Mouse (Mus musculus) lung, embryonic 16.5 days (tissue): ENCODE data around the gene Oas2. TPM values are rescaled to one million over a fixed set of nuclear protein-coding genes. Genes with fewer than 3 reads are reported as not detected.
"Not testable (repeated sequence)": the region's sequence is repeated elsewhere in the genome, so short reads cannot be mapped to it uniquely, and the experiment has no call there.

Source experiments
- ATAC-seq: fragments of 200-750 bp; cut with Nextera tagmentation; 2 replicates; pipeline ENCODE4 v1.8.0; 2017; ENCODE audit warnings: low read depth, mild to moderate bottlenecking, moderate library complexity
- H3K27ac ChIP-seq: fragments of 300-500 bp; sonication (generic); 2 replicates; pipeline ENCODE4 v1.5.1; 2014; ENCODE audit warnings: mild to moderate bottlenecking, control low read depth, low read length
- H3K27me3 ChIP-seq: fragments of 300-500 bp; sonication (generic); 2 replicates; pipeline ENCODE4 v1.6.1; 2014; ENCODE audit warnings: low read depth, low read length, mixed read lengths; ENCODE audit not compliant: control insufficient read depth, insufficient read depth
- H3K36me3 ChIP-seq: fragments of 300-500 bp; sonication (generic); 2 replicates; pipeline ENCODE4 v1.6.1; 2014; ENCODE audit warnings: low read length; ENCODE audit not compliant: control insufficient read depth, insufficient read depth
- H3K4me1 ChIP-seq: fragments of 300-500 bp; sonication (generic); replicated peaks from 2 replicates; pipeline ENCODE4 v1.6.1; 2014; ENCODE audit warnings: low read length, mixed read lengths; ENCODE audit not compliant: control insufficient read depth, insufficient read depth
- H3K4me2 ChIP-seq: fragments of 300-500 bp; sonication (generic); 2 replicates; pipeline ENCODE4 v1.6.1; 2014; ENCODE audit warnings: low read depth, low read length, control low read depth
- H3K4me3 ChIP-seq: fragments of 300-500 bp; sonication (generic); 2 replicates; pipeline ENCODE4 v1.5.1; 2014; ENCODE audit warnings: mild to moderate bottlenecking, low read length, control low read depth
- H3K9ac ChIP-seq: fragments of 300-500 bp; sonication (generic); 2 replicates; pipeline ENCODE4 v1.6.1; 2014; ENCODE audit warnings: low read length, control low read depth
- H3K9me3 ChIP-seq: fragments of 300-500 bp; sonication (generic); 2 replicates; pipeline ENCODE4 v1.6.1; 2016; ENCODE audit warnings: low read length; ENCODE audit not compliant: control insufficient read depth
- WGBS: fragments of 180-500 bp; shearing (Covaris S2); extraction: QIAGEN DNeasy Blood & Tissue Kit; methylation state at CpG from one replicate; pipeline ENCODE4 v1.1.7; 2014; 5-methylcytosine and 5-hydroxymethylcytosine counted together
- polyA plus RNA-seq: library from polyadenylated mRNA; unstranded; fragments of >200 nt; fragmentation: Nextera tagmentation; extraction: Ambion mirVana; gene quantifications from 2 replicates; pipeline ENCODE4 v1.2.1, GENCODE M21; 2015

The Oas2 gene
- 0.23 and 0.29 TPM in 2 replicates for polyA plus RNA-seq

DNA sequence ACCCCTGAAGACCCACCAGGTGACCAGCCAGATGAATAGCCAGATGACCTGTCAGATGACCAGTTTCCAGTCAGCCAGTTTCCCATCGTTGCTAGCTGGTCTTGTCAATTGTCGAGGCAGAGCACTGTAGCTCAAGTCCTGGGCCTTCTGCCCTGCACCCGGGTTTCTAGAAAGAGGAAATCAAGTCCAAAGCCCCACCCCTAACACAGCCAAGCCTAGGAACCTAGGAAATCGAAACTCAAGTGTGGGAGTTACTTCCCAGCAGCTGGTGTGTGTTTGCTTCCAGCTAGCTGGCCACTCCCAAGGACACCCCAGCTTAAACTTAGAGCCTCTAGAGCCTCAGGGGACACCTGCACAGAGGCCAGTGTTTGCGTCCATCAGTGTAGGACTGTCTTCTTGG lies at the start of gene Oas2:
Oas2 (minus strand) TSS at position 166 of the 400 bp plus-strand sequence.
- Histone ChIP-seq H3K9me3 (no peaks in the 10 kb centered on the region), H3K4me1 (no peaks in the 10 kb centered on the region), H3K27ac (no peak within 1 kb of the TSS), H3K4me2 (no peak within 1 kb of the TSS), H3K27me3 (no peaks in the 10 kb centered on the region), H3K36me3 (no peaks in the 10 kb centered on the region), H3K4me3 (no peak within 1 kb of the TSS), H3K9ac (no peak within 1 kb of the TSS)
- no peak for ATAC-seq
- WGBS = 52% methylated on average over 5 of the region's 5 CpGs

DNA sequence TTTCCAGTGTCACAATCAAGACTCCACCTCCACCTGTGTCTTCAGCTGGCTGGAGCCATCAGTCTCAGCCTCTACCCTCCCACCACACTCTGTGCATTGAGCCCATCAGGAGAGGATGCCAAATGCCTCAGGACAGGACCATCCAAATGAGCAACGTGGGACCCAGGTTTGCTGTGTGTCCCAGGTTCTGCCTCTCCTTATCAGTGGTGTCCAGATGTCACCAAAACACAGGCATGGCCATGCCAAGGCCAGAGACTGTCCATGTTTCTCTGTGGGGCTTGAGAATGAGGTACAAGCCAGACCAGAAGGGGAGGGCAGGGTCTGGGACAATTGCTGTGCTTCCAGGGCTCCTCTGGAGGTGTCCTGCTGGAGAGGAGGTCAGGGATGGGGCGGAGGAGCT lies 49.3 kb upstream of the Oas2 start:
- not testable (repeated sequence) for H3K4me1 ChIP-seq, ATAC-seq, H3K36me3 ChIP-seq, H3K4me2 ChIP-seq, H3K9me3 ChIP-seq, H3K27ac ChIP-seq, H3K9ac ChIP-seq, H3K4me3 ChIP-seq, H3K27me3 ChIP-seq
- 46% methylated on average over 2 of the region's 2 CpGs for WGBS

DNA sequence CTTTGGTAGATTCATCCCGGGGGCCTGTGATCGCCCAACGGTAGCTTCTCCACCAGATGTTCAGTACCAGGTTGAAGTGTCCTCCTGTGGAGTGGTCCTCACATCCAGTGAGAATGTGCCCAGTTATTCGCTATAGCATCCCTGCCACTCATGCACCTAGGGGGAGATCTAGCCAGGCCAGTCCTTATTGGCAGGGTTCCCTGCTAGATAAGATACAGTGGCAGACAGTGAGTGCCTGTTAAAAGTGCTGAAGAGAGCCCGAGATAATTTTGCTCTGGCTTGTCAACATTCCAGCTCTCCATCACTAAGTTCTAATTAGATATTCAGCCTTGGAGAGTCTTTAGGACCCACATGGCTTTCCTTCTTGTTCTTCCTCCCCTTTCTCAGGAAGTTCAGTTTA lies 48.5 kb upstream of the Oas2 start:
- not testable (repeated sequence) for ATAC-seq, H3K27ac ChIP-seq, H3K9ac ChIP-seq, H3K27me3 ChIP-seq, H3K4me3 ChIP-seq, H3K36me3 ChIP-seq, H3K4me1 ChIP-seq, H3K4me2 ChIP-seq, H3K9me3 ChIP-seq
- WGBS = 58% methylated on average over 5 of the region's 5 CpGs

DNA sequence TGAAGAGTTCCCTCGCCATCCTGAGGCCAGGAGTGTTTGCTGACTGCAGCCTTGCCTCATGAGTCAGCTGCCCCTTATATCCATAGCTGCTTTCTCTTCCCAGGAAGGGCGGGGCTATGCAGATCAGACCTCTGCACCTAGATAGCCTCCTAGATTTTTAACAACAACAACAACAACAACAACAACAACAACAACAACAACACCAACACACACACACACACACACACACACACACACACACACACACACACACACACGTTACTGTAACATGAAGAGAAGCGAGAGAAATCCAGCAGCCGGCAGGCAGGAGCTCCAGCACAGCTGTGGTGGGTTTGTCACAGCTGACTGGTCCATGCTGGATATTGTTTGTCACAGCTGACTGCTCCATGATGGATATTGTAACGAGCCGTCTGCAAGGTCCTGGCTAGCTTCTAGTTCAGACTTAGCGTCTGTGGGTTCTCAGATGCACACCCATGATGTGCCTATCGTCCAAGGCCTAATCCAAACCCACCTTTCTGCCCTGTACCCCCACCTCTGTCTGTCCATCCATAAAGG lies 45.9 kb upstream of the Oas2 start, which contains the start of gene Oas1e:
Oas1e (minus strand) TSS at position 51 of the 555 bp plus-strand sequence.
- H3K36me3 ChIP-seq, H3K9me3 ChIP-seq, H3K9ac ChIP-seq, H3K27ac ChIP-seq, H3K4me2 ChIP-seq, H3K27me3 ChIP-seq, H3K4me3 ChIP-seq, H3K4me1 ChIP-seq: not testable (repeated sequence)
- WGBS = 49% methylated on average over 9 of the region's 9 CpGs
- peak; percentile 45; the same call in 1 of the 2 replicates for ATAC-seq

DNA sequence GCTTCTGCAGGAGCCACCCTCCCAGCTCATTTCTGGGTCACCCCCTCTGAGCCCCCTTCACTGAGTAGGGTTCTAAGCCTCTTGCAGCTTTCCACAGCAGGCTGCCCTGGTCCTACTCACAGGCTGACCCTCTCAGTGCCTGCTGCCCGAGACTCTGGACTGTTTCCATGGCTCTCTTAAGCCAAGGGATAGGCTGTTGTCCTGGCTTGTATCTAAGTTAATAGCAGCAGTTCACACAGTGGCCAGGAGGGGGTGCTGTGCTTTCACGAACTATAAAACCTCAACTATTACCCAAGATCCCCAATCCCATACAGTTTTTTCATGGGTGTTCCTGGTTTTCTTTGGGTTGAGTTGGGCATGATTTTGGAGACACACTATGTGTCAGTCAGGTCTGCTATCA lies 43.4 kb upstream of the Oas2 start:
- Histone ChIP-seq H3K27ac (no peak overlapping the region), H3K4me3 (no peak overlapping the region), H3K36me3 (no peaks in the 10 kb centered on the region), H3K27me3 (no peaks in the 10 kb centered on the region; the same call in 1 of the 2 replicates), H3K4me1 (no peaks in the 10 kb centered on the region), H3K4me2 (no peak overlapping the region), H3K9ac (no peak overlapping the region), H3K9me3 (no peaks in the 10 kb centered on the region)
- WGBS = 25% methylated on average over 2 of the region's 2 CpGs
- ATAC-seq = no peak

DNA sequence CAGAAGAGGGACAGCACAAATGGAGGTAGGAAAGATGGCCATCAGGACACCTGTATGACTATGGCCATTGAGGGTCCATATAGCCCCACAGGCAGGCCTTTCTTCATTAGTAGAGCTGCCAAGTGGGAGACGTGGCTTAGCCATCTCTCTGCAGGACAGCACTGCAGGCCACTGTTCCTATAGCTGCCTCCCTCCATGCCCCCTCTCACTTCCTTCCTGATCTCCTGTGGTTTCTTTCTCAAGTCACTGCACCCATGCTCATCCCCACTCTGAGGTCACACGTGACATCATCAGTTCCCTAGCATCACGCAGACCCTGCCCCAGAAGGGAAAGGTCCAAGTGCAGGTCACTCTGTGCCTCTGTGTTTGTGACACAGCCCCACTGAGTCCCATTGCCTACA lies 37.4 kb upstream of the Oas2 start:
- no peak for ATAC-seq
- H3K9ac ChIP-seq = no peak overlapping the region
- no peaks in the 10 kb centered on the region for H3K36me3 ChIP-seq
- no peak overlapping the region for H3K4me3 ChIP-seq
- 53% methylated on average over 3 of the region's 3 CpGs for WGBS
- H3K4me1 ChIP-seq = no peaks in the 10 kb centered on the region
- no peak overlapping the region for H3K4me2 ChIP-seq
- no peaks in the 10 kb centered on the region; the same call in 1 of the 2 replicates for H3K27me3 ChIP-seq
- H3K9me3 ChIP-seq = no peaks in the 10 kb centered on the region
- H3K27ac ChIP-seq = no peak overlapping the region

DNA sequence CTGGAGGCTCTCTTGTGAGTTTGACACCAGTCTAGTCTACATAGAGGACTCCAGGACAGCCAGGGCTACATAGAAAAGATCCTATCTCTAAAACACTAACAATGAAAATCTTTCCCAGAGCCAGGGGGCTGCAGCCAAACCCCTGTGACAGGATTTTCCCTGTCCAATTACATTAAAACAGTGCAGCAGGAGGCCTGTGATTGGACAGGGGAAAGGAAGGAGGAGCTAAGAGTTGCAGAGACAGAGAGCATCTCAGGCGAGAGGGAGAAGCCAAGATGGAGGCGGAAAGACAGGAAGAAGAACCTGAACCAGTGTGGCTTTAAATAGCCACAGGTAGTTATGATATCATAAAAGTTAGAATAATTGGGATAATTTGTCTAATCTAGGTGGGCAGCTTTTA lies 32.8 kb upstream of the Oas2 start:
- no peak for ATAC-seq
- Histone ChIP-seq H3K4me2 (no peak overlapping the region), H3K27me3 (no peaks in the 10 kb centered on the region), H3K4me1 (no peaks in the 10 kb centered on the region), H3K27ac (no peak overlapping the region), H3K36me3 (no peaks in the 10 kb centered on the region), H3K9me3 (no peaks in the 10 kb centered on the region), H3K9ac (no peak overlapping the region), H3K4me3 (no peak overlapping the region)
- WGBS = 62% methylated on average over 2 of the region's 2 CpGs

DNA sequence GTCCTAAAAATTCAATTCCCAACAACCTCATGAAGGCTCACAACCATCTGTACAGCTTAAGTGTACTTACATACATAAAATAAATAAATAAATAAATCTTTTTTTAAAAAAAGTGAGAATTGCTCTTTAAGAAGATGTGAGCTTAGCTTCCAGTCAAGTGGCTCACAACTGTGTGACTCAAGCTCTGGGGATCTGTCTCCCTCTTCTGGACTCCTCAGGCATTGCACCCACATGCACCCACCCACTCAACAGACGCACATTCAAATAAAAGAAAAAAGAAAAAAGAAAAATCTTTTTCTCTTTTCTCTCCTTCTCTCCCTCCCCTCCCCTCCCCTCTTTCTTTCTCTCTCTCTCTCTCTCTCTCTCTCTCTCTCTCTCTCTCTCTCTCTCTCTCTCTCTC lies 32.0 kb upstream of the Oas2 start:
- Histone ChIP-seq H3K4me3 (no peak overlapping the region), H3K27me3 (no peaks in the 10 kb centered on the region), H3K36me3 (no peaks in the 10 kb centered on the region), H3K9ac (no peak overlapping the region), H3K4me1 (no peaks in the 10 kb centered on the region), H3K9me3 (no peaks in the 10 kb centered on the region), H3K27ac (no peak overlapping the region), H3K4me2 (no peak overlapping the region)
- no peak for ATAC-seq
- 83% methylated on average over 1 of the region's 1 CpGs for WGBS

DNA sequence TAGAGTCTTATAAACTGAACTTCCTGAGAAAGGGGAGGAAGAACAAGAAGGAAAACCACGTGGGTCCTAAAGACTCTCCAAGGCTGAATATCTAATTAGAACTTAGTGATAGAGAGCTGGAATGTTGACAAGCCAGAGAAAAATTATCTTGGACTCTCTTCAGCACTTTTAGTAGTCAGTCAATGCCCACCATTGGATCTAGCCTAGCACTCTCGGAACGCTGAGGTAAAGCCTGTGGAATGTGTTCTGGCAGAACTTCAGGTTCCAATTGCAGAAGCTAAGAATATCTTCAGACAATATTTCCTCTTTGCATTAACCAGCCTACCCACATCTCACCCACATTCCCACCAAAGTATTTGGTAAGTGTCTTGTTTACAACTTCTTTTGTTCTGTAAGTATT lies 30.3 kb upstream of the Oas2 start:
- no peak overlapping the region for H3K4me3 ChIP-seq
- H3K9me3 ChIP-seq = no peaks in the 10 kb centered on the region
- no peaks in the 10 kb centered on the region for H3K36me3 ChIP-seq
- H3K4me1 ChIP-seq = no peaks in the 10 kb centered on the region
- H3K4me2 ChIP-seq = no peak overlapping the region
- no peaks in the 10 kb centered on the region for H3K27me3 ChIP-seq
- H3K27ac ChIP-seq = no peak overlapping the region
- ATAC-seq = peak; percentile 26; the same call in 1 of the 2 replicates
- WGBS = 31% methylated on average over 3 of the region's 3 CpGs
- no peak overlapping the region for H3K9ac ChIP-seq

DNA sequence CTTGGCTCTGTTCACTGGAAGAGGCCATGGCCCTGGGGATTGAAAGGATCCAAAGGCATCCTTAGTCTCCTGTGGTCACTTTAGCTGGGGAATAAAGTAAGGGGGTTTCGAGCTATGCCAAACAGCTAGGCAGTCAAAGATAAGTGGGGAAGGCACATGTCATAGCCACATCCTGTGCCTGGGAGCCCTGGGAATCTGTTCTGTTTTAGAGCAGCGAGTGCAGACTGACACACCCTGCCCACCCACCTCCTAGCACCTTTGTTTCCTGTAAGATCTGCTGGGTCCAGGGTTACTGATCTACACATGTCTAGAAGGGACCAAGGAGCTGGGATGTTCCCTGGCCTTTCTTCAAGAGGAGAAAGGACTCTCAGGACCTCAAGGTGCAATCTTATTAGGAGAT lies 29.3 kb upstream of the Oas2 start:
- no peak overlapping the region for H3K9ac ChIP-seq
- H3K36me3 ChIP-seq = no peaks in the 10 kb centered on the region
- no peaks in the 10 kb centered on the region for H3K27me3 ChIP-seq
- H3K27ac ChIP-seq = no peak overlapping the region
- H3K4me2 ChIP-seq = no peak overlapping the region
- no peak overlapping the region for H3K4me3 ChIP-seq
- WGBS = 40% methylated on average over 2 of the region's 2 CpGs
- no peaks in the 10 kb centered on the region for H3K9me3 ChIP-seq
- ATAC-seq = no peak
- no peaks in the 10 kb centered on the region for H3K4me1 ChIP-seq
